Mouse (Mus musculus): ENCODE results near the gene Cnksr2.
A peak's percentile ranks its signal among the peaks of the same experiment; 100 is the strongest.

Gene Cnksr2

GRCm38 (mm10) chrX:158043057-158043843, at the start of gene Cnksr2:
TSS of gene Cnksr2 (minus strand) at chrX:158043294.
- peak; percentile 18 to 27 for DNase-seq (ENCODE audit: low spot score in 2 of 2)

GRCm38 (mm10) chrX:158043844-158044140, 698 bp upstream of the Cnksr2 start:
- DNase-seq (ENCODE audit: low spot score in 2 of 2) = no peak

DNA sequence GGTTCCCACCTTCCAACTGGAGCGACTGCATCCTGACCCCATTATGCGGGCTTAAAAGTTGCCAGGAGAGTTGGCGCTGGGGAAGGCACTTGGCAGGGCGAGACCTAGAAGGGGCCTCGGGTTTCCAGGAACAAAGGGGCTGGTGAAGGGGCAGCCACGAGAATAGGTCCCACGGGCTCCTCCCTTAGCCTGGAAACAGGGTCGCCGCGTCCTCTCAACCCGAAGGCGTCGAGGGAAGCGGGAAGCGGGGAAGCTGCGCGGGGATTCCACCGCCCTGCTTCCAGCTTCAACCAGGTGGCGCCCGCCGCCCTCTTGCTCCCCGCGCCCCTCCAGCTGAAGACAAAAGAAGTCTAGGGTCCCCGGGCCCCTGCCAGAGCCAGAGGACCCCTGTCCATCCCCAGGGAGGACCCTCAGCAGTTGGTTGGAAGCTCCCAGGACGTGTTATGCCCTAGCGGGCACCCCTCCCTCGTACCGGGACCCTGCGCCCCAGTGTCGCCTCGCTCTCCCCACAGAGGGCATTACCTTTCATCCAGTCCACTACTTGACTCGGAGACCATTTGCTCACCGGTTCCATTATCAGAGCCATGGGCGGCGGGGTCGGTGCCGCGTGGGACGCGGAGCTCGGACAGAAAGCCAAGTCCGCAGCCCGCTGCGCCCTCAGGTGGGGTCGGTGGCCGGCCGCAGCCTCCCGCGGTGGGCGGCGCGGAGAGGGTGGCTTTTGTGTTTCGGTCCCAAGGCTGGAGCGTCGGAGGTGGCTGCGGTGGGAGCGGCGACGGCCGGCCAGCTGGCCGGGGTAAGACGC, 638 bp downstream of the Cnksr2 start:
- peak in 1 of 2 experiments; percentile 9 for DNase-seq (ENCODE audit: low spot score in 2 of 2)

DNA sequence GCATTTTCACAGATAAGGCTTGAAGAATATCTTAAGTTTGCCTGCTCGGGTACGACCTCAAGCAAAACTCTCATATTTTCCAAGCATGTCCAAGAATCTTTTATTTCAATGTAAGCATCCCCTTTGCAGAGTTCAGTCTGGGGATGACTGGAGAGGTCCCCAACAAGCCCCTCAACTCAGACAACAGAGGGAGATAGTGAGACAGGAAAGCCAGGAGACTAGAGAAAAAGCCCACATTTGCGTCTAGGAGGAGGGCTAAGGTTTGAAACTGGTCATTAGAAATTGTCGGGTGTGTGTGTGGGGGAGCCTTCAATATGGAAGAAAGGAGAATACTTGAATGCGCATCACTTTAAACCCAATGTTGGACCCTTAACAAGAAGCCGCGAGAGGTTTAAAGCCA, 1.4 kb downstream of the Cnksr2 start:
- DNase-seq (ENCODE audit: low spot score in 2 of 2) = no peak

DNA sequence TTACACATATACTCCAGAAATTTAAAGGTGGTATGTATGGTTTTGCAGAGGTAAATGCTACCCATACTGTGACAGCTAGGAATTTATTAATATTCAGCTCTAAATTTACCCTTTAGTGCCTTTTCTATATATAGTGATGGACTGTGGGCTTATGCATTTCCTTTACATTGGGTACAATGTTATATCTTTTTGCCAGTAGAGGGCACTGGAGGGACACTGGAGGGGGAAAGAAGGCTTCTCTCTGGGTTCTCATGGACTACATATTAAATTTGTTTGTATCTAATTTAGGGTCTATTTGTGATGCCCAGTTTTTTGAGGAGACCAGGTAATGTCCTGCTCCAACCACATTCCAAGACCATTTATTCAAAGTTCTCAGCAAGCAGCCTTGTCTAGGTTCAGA, 91.4 kb downstream of the Cnksr2 start:
- DNase-seq (ENCODE audit: low spot score in 2 of 2) = no peak

DNA sequence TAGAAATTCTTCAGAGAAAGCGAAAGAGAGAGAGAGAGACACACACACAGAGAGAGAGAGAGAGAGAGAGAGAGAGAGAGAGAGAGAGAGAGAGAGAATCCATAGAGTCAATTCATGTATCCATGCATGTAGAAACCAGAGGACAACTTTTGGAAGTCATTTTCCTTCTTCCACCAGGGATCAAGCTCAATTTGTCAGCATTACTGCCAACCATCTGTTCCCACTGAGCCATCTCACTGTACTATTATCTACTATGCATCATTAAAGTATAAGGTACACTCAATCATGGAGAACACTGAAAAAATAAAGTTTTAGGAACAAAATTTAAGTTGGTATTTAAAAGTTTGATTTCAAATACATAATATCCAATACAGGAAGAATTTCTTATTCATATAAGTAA, 93.8 kb downstream of the Cnksr2 start:
- no peak for DNase-seq (ENCODE audit: low spot score in 2 of 2)

- DNase-seq (ENCODE audit: low spot score in 2 of 2) = no peak
Observed at GRCm38 (mm10) chrX:157945121-157945520, 98.0 kb downstream of the Cnksr2 start.

GRCm38 (mm10) chrX:157936611-157937010, 106.5 kb downstream of the Cnksr2 start:
- no peak for DNase-seq (ENCODE audit: low spot score in 2 of 2)

DNA sequence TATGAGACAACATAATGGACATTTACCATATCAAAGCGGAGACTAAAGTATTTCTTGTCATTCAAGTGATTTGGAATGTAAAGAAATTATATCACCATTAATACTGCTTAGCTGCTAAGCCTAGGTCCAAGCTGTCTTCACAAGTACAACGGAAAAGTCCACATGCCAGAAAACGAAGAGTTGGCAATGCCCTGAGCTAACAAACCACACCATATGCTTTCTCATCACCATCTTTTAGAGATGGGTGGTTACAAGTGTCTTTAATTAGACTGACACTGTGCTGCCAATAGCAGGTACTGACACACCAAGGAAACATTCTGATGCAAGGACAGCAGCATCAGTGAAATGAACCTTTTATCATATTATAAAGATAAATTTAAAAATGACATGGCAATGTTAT, 123.0 kb downstream of the Cnksr2 start:
- no peak for DNase-seq (ENCODE audit: low spot score in 2 of 2)

DNA sequence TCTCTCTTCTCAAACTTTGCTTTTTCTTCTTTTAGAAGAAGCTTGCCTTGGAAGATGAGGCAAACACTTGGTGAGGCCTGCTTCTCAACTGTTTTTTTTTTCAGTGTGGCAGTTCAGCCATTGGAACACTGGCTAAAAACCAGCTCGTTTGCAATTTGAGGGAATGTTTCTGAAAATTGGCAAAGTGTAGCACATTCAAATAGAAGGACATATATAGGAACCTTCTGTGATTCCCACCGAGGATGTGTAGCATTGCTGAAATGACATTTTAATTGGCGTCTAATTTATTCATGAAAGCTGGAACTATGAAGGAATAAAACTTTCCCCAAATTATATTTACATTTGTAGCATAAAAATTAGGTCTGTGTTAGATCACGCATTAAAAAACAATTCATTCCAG, 213.1 kb downstream of the Cnksr2 start:
- DNase-seq (ENCODE audit: low spot score in 2 of 2) = no peak

- DNase-seq (ENCODE audit: low spot score in 2 of 2) = no peak
Observed at GRCm38 (mm10) chrX:157818921-157819260, 224.2 kb downstream of the Cnksr2 start.

GRCm38 (mm10) chrX:157818207-157818920, 224.7 kb downstream of the Cnksr2 start, which contains the start of gene Klhl34:
TSS of gene Klhl34 (plus strand) at chrX:157818435.
- no peak for DNase-seq (ENCODE audit: low spot score in 2 of 2)

- DNase-seq (ENCODE audit: low spot score in 2 of 2) = no peak
Observed at GRCm38 (mm10) chrX:157817571-157818206, 225.4 kb downstream of the Cnksr2 start.

DNA sequence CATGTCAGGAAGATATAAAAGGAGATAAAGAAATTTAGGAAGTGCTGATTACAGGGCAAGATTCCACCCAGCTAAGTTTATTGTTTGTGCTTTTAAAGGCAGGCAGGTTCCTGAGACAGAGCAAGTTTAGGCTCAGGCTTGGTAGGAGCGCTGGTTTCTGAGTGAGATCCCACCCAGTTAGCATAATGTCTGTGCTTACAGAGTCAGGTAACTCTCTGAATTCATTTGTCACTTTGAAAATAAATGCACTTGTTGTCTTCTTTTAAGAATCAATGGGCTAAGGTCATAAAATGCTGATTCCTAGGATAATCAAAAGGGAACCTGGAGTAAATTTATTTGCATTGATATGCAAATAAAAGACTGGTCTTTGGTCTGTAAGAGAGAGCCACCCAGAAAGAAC, 233.4 kb downstream of the Cnksr2 start:
- no peak for DNase-seq (ENCODE audit: low spot score in 2 of 2)

DNA sequence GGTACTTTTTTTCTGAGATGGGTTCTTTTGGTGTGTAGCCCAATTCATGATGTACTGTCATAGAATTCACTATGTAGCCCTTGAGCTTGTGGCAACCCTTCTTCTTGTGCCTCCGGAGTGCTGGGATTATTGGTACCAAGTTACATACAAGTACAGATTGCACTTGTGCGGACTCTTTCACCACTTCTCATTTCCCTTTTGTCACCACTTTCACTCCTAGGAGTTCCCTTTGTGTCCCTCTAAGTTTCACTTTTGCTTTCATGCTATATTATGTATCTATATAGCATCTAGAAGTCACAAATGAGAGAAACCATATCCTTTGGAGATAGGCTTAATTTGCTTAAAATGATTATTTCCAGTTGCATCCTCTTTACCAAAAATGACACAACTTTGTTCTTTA, 241.4 kb downstream of the Cnksr2 start:
- DNase-seq (ENCODE audit: low spot score in 2 of 2) = no peak

Measured in frontal cortex, postnatal 25 days (tissue).